8 mouse cellular contexts compared by ENCODE assay signal in the genomic region with DNA sequence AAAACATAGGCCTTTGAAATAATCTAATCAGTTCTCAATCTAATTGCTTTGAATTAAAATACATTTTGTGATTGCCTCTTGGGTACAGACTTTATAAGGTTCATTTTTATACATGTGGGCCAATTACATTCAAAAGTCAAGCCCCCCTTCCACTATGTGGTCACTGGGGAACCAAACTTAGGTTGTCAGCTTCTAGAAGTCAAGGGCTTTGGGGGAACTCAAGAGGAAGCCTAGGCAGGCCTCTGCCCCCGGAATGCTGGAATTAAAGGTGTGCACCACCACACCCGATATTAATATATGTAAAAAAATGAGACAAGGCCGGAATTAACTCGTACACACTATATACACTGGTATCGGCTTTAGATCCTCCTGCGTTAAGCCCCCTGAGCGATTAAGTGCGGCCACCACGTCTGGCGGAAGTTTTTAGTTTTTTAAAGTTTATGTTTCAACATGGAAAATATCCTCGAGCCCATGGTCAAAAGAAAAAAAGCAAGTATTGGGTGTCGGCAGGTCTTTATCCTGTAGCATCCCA. TPM values are rescaled to one million over a fixed set of nuclear protein-coding genes. Genes with fewer than 3 reads are reported as not detected.
A peak's percentile ranks its signal among the peaks of the same experiment; 100 is the strongest.
DNase-seq lines count a peak whose midpoint lies in the region; ATAC-seq and TF ChIP-seq lines count a peak whose summit lies in the region.
"Had no signal": no experiment of that assay in that cellular context is flagged by ENCODE, and none has a peak within 500 bp of the region (broad histone marks: within the 10 kb centered on the region; RNA-seq: fewer than 3 reads in every experiment).

No protein-coding gene starts in this region.

- peak overlapping the region; percentile 71 for H3K4me2 ChIP-seq in lung, postnatal 0 days (replicated peaks; ENCODE audit: low read depth, low read length)
- H3K4me2 ChIP-seq in limb, embryonic 13.5 days (replicated peaks) = peak overlapping the region; percentile 90

- TF ChIP-seq CTCF in lung, postnatal 0 days (IDR thresholded peaks at IDR 0.05) = no peak
- no peak for TF ChIP-seq CTCF in embryonic fibroblast, embryonic 13.5 days (IDR thresholded peaks at IDR 0.05; ENCODE audit: borderline replicate concordance, insufficient read depth, low read length)
- no peak for TF ChIP-seq CTCF in small intestine, adult 2 months (IDR thresholded peaks at IDR 0.05; ENCODE audit: extremely low read depth, insufficient read length, insufficient replicate concordance, low read depth, low read length)

- H3K27ac ChIP-seq in lung, postnatal 0 days (ENCODE audit: low read length) = peak overlapping the region; percentile 96
- H3K27ac ChIP-seq in embryonic fibroblast, embryonic 13.5 days (ENCODE audit: insufficient read depth, low read length) = peak overlapping the region; percentile 97
- peak overlapping the region; percentile 97 for H3K27ac ChIP-seq in limb, embryonic 13.5 days
- peak overlapping the region; percentile 97 for H3K27ac ChIP-seq in small intestine, adult 2 months (ENCODE audit: insufficient read depth, low read depth, low read length)

- WGBS in lung, postnatal 0 days = under 1% methylated on average over 12 of the region's 12 CpGs
- WGBS in limb, embryonic 13.5 days = 2% methylated on average over 12 of the region's 12 CpGs
- WGBS in small intestine, adult 2 months = under 1% methylated on average over 12 of the region's 12 CpGs

- TF ChIP-seq POLR2A in embryonic fibroblast, embryonic 13.5 days (IDR thresholded peaks at IDR 0.05; ENCODE audit: low read depth, low read length) = no peak
- TF ChIP-seq POLR2A in small intestine, adult 2 months (IDR thresholded peaks at IDR 0.05; ENCODE audit: low read depth, low read length) = no peak

- H3K27me3 ChIP-seq in lung, postnatal 0 days (replicated peaks; ENCODE audit: insufficient read depth, low read length) = no peaks in the 10 kb centered on the region
- H3K27me3 ChIP-seq in limb, embryonic 13.5 days = no peaks in the 10 kb centered on the region
- H3K27me3 ChIP-seq in small intestine, adult 2 months (ENCODE audit: control insufficient read depth, insufficient read depth, low read length) = no peaks in the 10 kb centered on the region

- H3K4me3 ChIP-seq in lung, postnatal 0 days (ENCODE audit: low read depth, low read length) = peak overlapping the region; percentile 64
- H3K4me3 ChIP-seq in embryonic fibroblast, embryonic 13.5 days (ENCODE audit: insufficient read depth, low read length) = peak overlapping the region; percentile 99
- peak overlapping the region; percentile 68 for H3K4me3 ChIP-seq in limb, embryonic 13.5 days
- H3K4me3 ChIP-seq in small intestine, adult 2 months (ENCODE audit: low read depth, low read length) = peak overlapping the region; percentile 73

- no peak for DNase-seq in lung, postnatal 0 days (ENCODE audit: low spot score)
- DNase-seq in lung, postnatal 14 days = no peak
- no peak for DNase-seq in ovary, postnatal 14 days (ENCODE audit: low spot score)
- no peak for DNase-seq in embryo, embryonic 11 days

- peaks cover 18% of the 10 kb centered on the region; the same call in 1 of the 2 replicates for H3K4me1 ChIP-seq in lung, postnatal 0 days (ENCODE audit: insufficient read depth, low read depth, low read length)
- H3K4me1 ChIP-seq in embryonic fibroblast, embryonic 13.5 days (ENCODE audit: control insufficient read depth, insufficient read depth, low read length) = peaks cover 7% of the 10 kb centered on the region
- peaks cover 45% of the 10 kb centered on the region for H3K4me1 ChIP-seq in limb, embryonic 13.5 days
- peaks cover 6% of the 10 kb centered on the region; the same call in 1 of the 2 replicates for H3K4me1 ChIP-seq in small intestine, adult 2 months (ENCODE audit: control insufficient read depth, insufficient read depth, insufficient read length, low read length)

- no peaks in the 10 kb centered on the region for H3K9me3 ChIP-seq in lung, postnatal 0 days (ENCODE audit: low read length)
- H3K9me3 ChIP-seq in limb, embryonic 13.5 days = no peaks in the 10 kb centered on the region

- H3K9ac ChIP-seq in lung, postnatal 0 days (replicated peaks; ENCODE audit: low read depth) = peak overlapping the region; percentile 84
- peak overlapping the region; percentile 82 for H3K9ac ChIP-seq in limb, embryonic 13.5 days

- no peak for ATAC-seq in lung, postnatal 0 days
- ATAC-seq in limb, embryonic 13.5 days (ENCODE audit: low FRiP score, low read depth) = no peak

- H3K36me3 ChIP-seq in lung, postnatal 0 days (ENCODE audit: insufficient read depth, low read length) = no peaks in the 10 kb centered on the region
- peaks cover 10% of the 10 kb centered on the region; the same call in 1 of the 2 replicates for H3K36me3 ChIP-seq in limb, embryonic 13.5 days
- peaks cover 13% of the 10 kb centered on the region for H3K36me3 ChIP-seq in small intestine, adult 2 months (ENCODE audit: control insufficient read depth, insufficient read depth, low read length)

- TF ChIP-seq EP300 in lung, postnatal 0 days (IDR thresholded peaks at IDR 0.05) = no peak

RNA-seq across cellular contexts. Expression of a gene that starts 16.1 kb away (rescaled TPM):
- polyA plus RNA-seq in lung, postnatal 0 days (2015; fragmentation: Nextera tagmentation; extraction: Ambion mirVana) = 393 and 433 TPM in 2 replicates
- polyA plus RNA-seq in embryonic fibroblast, embryonic 13.5 days (2011; ENCODE audit: insufficient read length, low read depth, missing spikeins) = 479 and 482 TPM in 2 replicates
- polyA plus RNA-seq in limb, embryonic 13.5 days (2015; fragmentation: Nextera tagmentation; extraction: Ambion mirVana) = 668 and 681 TPM in 2 replicates
- polyA plus RNA-seq in small intestine, adult 2 months (2012; rRNA removed) = 49.1 and 102 TPM in 2 replicates

RNA-seq across cellular contexts. Expression of a gene that starts 21.2 kb away (rescaled TPM):
- 12.4 and 19.8 TPM in 2 replicates for polyA plus RNA-seq in lung, postnatal 0 days (2015; fragmentation: Nextera tagmentation; extraction: Ambion mirVana)
- not detected in 2 replicates for polyA plus RNA-seq in embryonic fibroblast, embryonic 13.5 days (2011; ENCODE audit: insufficient read length, low read depth, missing spikeins)
- 2.7 and 4.7 TPM in 2 replicates for polyA plus RNA-seq in limb, embryonic 13.5 days (2015; fragmentation: Nextera tagmentation; extraction: Ambion mirVana)
- not detected in 2 replicates for polyA plus RNA-seq in small intestine, adult 2 months (2012; rRNA removed)
- polyA plus RNA-seq: large intestine, adult 2 months had no signal

RNA-seq across cellular contexts. Expression of a gene that starts 54.4 kb away (rescaled TPM):
- polyA plus RNA-seq in lung, postnatal 0 days (2015; fragmentation: Nextera tagmentation; extraction: Ambion mirVana) = 0.97 and 1.3 TPM in 2 replicates
- polyA plus RNA-seq in embryonic fibroblast, embryonic 13.5 days (2011; ENCODE audit: insufficient read length, low read depth, missing spikeins) = 4.9 and 5.5 TPM in 2 replicates
- 14.4 and 16.3 TPM in 2 replicates for polyA plus RNA-seq in limb, embryonic 13.5 days (2015; fragmentation: Nextera tagmentation; extraction: Ambion mirVana)
- polyA plus RNA-seq in small intestine, adult 2 months (2012; rRNA removed) = 2.5 and 5.1 TPM in 2 replicates
